Mouse (Mus musculus) kidney, adult 2 months (tissue): ENCODE measurements around the gene Cenpl. TPM values are rescaled to one million over a fixed set of nuclear protein-coding genes. Genes with fewer than 3 reads are reported as not detected.
"Not testable (repeated sequence)": the region's sequence is repeated elsewhere in the genome, so short reads cannot be mapped to it uniquely, and the experiment has no call there.

Experiments
- DNase-seq: peaks from one replicate; pipeline ENCODE4 v3.0.0; 2021
- H3K27ac ChIP-seq: fragments of 200-500 bp; 2 replicates; pipeline ENCODE4 v1.5.1; 2012; ENCODE audit warnings: low read depth, low read length, control low read depth, inconsistent platforms; ENCODE audit not compliant: insufficient read depth
- H3K27me3 ChIP-seq: fragments of 200-500 bp; replicated peaks from 2 replicates; pipeline ENCODE4 v1.6.1; 2012; ENCODE audit warnings: mild to moderate bottlenecking, moderate library complexity, low read length, inconsistent platforms; ENCODE audit not compliant: control insufficient read depth, insufficient read depth
- H3K36me3 ChIP-seq: fragments of 200-500 bp; 2 replicates; pipeline ENCODE4 v1.6.1; 2012; ENCODE audit warnings: mild to moderate bottlenecking, moderate library complexity, low read length, inconsistent platforms; ENCODE audit not compliant: control insufficient read depth, insufficient read depth
- H3K4me1 ChIP-seq: fragments of 200-500 bp; 2 replicates; pipeline ENCODE4 v1.6.1; 2011; ENCODE audit warnings: low read length; ENCODE audit not compliant: control insufficient read depth, insufficient read depth
- H3K4me3 ChIP-seq: fragments of 200-500 bp; 2 replicates; pipeline ENCODE4 v1.5.1; 2011; ENCODE audit warnings: mild to moderate bottlenecking, low read depth, low read length, control low read depth; ENCODE audit not compliant: insufficient read depth
- CTCF ChIP-seq: fragments of 200-500 bp; conservative IDR thresholded peaks from 2 replicates; pipeline ENCODE4 v1.5.1; 2011; ENCODE audit warnings: low read depth, mild to moderate bottlenecking, control low read depth, low read length, moderate library complexity, mixed read lengths; ENCODE audit not compliant: insufficient read depth, insufficient read length
- POLR2A ChIP-seq: fragments of 200-500 bp; IDR thresholded peaks from one replicate; pipeline ENCODE4 v1.6.1; 2011; ENCODE audit warnings: low read depth, low read length, control low read depth
- WGBS: fragments of 180-500 bp; shearing (Covaris S2); methylation state at CpG from one replicate; pipeline ENCODE4 v1.1.7; 2018; 5-methylcytosine and 5-hydroxymethylcytosine counted together
- polyA plus RNA-seq: library from polyadenylated mRNA; depleted of rRNA; stranded (reverse); fragments of >200 nt; gene quantifications from 2 replicates; pipeline ENCODE4 v1.2.3, GENCODE M21; 2012; rRNA removed

Cenpl gene
- 1.2 and 1.6 TPM in 2 replicates for polyA plus RNA-seq

DNA sequence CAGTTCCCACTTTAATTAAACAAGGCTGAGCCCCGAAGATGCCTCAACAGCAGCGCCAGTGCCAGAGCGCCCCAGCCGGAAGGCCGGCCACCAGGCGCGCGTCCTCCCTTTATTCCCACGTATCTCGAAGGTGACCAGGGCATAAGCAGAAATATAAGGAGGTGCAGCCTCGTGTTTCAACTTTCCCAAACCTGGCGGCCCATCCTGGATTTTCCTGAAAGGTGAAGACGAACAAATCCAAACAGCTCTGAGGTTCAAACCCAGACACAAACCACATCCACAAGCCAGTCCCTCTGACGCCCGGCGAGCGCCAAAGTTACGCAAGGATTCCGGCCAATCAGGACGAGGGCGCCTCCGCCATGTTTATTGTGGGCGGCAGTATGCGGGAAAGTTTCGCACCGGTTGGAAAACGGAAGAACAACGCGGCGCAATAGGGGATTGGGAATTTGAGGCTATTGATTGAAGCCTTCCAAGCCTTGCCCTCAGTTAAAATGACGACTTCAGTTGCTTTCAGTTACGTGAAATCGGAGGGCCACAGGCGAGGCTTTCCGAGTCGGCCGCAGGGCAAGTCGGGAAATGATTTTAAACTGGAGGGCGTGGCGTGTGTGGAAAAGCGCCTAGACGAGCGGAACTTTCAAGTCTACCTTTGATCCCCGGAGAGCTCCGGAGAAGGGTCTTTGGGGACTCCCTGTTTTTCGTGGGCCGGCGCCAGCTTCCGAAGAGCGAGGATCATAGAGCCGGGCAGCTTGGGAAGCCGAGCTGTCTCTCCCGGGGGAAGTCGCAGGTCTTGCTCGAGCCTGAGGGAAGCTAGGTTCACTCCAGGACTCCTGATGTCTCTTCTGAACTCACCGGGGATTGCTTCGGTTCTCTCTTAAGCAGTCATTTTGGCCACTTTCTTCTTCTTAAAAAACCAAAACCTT is at the start of gene Cenpl, which contains the start of gene Dars2:
Gene Cenpl, plus strand, starts transcription at position 362 of the 920 bp plus-strand sequence.
Gene Dars2, minus strand, starts transcription at position 307 of the 920 bp plus-strand sequence.
- peak; percentile 99 for DNase-seq
- under 1% methylated on average over 57 of the region's 57 CpGs for WGBS
- H3K27ac ChIP-seq, result peak within 1 kb of the TSS; percentile 54; the same call in 1 of the 2 replicates
- no peaks in the 10 kb centered on the region for H3K36me3 ChIP-seq
- peaks cover 15% of the 10 kb centered on the region for H3K4me1 ChIP-seq
- TF ChIP-seq POLR2A (no peak), CTCF (0 out of 2 replicates have a peak, but pooled peaks have one; percentile 9)
- no peaks in the 10 kb centered on the region for H3K27me3 ChIP-seq
- H3K4me3 ChIP-seq, result peak within 1 kb of the TSS; percentile 74

DNA sequence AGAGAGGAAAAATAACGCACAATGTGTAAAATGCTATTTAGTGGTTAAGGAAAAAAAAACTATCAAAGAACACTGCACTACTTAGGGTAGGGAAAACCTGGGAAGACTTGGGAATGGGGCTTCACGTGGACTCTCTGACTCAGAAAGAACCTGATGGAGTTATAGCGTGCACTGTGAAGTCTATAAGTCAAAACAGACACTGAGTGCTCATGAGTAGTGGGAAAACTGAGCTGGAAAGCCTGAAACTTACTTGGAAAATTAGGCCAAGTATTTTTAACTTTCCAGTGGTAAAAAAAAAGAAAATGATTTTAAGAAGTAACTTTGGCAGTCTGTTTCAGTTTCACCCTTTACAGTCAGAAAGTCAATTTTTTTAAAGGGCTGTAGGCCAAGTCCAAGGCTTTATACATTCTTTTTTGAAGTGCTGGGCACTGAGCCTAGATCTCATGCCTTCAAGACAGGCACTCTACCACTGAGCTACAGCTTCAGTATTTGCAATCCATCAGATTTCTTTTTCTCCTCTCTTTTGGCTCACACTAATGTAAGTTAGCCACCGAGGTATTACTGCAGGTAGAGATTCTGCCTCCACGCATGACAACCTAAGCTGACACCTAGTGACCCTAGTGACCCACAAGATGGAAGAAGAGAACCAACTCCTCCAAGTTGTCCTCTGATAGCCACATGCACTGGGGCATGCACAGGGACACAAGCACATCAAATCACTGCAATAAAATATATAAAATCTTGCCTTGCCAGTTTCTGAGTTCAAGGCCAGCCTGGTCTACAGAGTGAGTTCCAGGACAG is 44.9 kb upstream of the Cenpl start:
- Histone ChIP-seq H3K4me1 (no peaks in the 10 kb centered on the region), H3K36me3 (no peaks in the 10 kb centered on the region; the same call in 1 of the 2 replicates), H3K4me3 (no peak overlapping the region), H3K27me3 (no peaks in the 10 kb centered on the region), H3K27ac (no peak overlapping the region)
- WGBS, result 64% methylated on average over 5 of the region's 5 CpGs
- TF ChIP-seq POLR2A, result no peak
- TF ChIP-seq CTCF, result no peak
- no peak for DNase-seq

DNA sequence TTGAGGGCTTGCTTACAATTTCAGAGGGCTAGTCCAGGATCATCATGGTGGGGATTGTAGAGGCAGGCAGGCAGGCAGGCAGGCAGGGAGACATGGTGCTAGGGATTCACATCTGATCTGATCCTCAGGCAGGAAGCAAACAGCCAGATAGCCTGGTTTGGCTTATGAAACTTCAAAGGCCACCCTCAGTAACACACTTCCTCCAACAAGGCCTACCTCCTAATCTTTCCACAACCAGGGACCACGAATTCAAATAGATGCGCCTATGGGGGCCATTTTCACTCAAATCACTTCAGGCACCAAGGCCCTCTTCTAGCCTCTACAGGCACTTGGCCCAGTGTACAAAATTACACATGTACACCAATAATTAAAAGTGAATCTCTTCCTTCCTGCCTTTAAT is 43.3 kb upstream of the Cenpl start:
- no peak overlapping the region for H3K27ac ChIP-seq
- 89% methylated on average over 2 of the region's 2 CpGs for WGBS
- no peaks in the 10 kb centered on the region for H3K27me3 ChIP-seq
- no peaks in the 10 kb centered on the region; the same call in 1 of the 2 replicates for H3K36me3 ChIP-seq
- no peak for TF ChIP-seq CTCF
- TF ChIP-seq POLR2A, result no peak
- no peak for DNase-seq
- H3K4me3 ChIP-seq, result no peak overlapping the region
- H3K4me1 ChIP-seq, result no peaks in the 10 kb centered on the region

- not testable (repeated sequence) for H3K4me1 ChIP-seq, DNase-seq, H3K4me3 ChIP-seq, H3K36me3 ChIP-seq, H3K27ac ChIP-seq, H3K27me3 ChIP-seq
- 94% methylated on average over 1 of the region's 1 CpGs for WGBS
Measured at GRCm38 (mm10) chr1:161028427-161028826, 42.1 kb upstream of the Cenpl start.

- Histone ChIP-seq H3K4me1 (no peaks in the 10 kb centered on the region; the same call in 1 of the 2 replicates), H3K27me3 (no peaks in the 10 kb centered on the region), H3K4me3 (no peak overlapping the region), H3K27ac (no peak overlapping the region), H3K36me3 (no peaks in the 10 kb centered on the region; the same call in 1 of the 2 replicates)
- no peak for DNase-seq
- TF ChIP-seq POLR2A, result no peak
- 89% methylated on average over 3 of the region's 3 CpGs for WGBS
Measured at GRCm38 (mm10) chr1:161030058-161030457, 40.5 kb upstream of the Cenpl start.

GRCm38 (mm10) chr1:161031881-161032280 is 38.6 kb upstream of the Cenpl start:
- no peak for DNase-seq
- no peak for TF ChIP-seq POLR2A
- TF ChIP-seq CTCF, result no peak
- Histone ChIP-seq H3K27me3 (no peaks in the 10 kb centered on the region), H3K4me3 (no peak overlapping the region), H3K27ac (no peak overlapping the region), H3K36me3 (peaks cover 4% of the 10 kb centered on the region), H3K4me1 (peaks cover 10% of the 10 kb centered on the region)
- 87% methylated on average over 9 of the region's 9 CpGs for WGBS

DNA sequence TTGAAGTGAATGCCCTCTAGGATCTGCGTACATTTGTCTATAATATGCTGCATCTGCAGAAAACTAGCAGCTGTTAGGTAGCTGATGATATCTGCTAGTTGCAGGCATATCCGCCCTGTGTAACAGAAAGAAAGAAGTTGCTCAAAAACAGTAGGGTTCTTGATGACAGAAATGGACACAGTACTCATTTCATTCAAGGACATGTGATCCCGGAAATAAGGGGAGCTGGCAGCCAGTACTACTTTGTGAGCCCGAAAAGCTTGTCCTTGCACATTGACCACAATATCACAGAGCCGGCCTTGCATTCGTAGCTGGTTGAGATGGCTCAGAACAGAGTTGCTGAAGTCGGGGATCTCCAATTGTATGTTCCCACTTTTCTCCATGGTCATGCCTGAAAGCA is 38.2 kb upstream of the Cenpl start:
- TF ChIP-seq CTCF (no peak), POLR2A (no peak)
- Histone ChIP-seq H3K27me3 (no peaks in the 10 kb centered on the region), H3K27ac (no peak overlapping the region; the same call in 1 of the 2 replicates), H3K4me3 (no peak overlapping the region), H3K4me1 (peaks cover 10% of the 10 kb centered on the region), H3K36me3 (peaks cover 6% of the 10 kb centered on the region)
- peak; percentile 23 for DNase-seq
- WGBS, result 63% methylated on average over 7 of the region's 7 CpGs
